ENCODE assay signal across 8 mouse cellular contexts in genomic region chr7:65690869-65691268, GRCm38 (mm10). TPM values are rescaled to one million over a fixed set of nuclear protein-coding genes. Genes with fewer than 3 reads are reported as not detected.
DNase-seq lines count a peak whose midpoint lies in the region; ATAC-seq and TF ChIP-seq lines count a peak whose summit lies in the region.

Gene Tm2d3, plus strand, starts transcription at chr7:65691169.

- no peak within 1 kb of the TSS for H3K9ac ChIP-seq in forebrain, embryonic 16.5 days (replicated peaks; ENCODE audit: low read depth, low read length)
- no peak within 1 kb of the TSS for H3K9ac ChIP-seq in hindbrain, postnatal 0 days (replicated peaks; ENCODE audit: low read length)

- 96% methylated on average over 7 of the region's 7 CpGs for WGBS in forebrain, embryonic 16.5 days
- 90% methylated on average over 7 of the region's 7 CpGs for WGBS in hindbrain, postnatal 0 days
- 95% methylated on average over 7 of the region's 7 CpGs for WGBS in macrophage (ENCODE audit: missing documents)

- DNase-seq in gastrocnemius, adult 2 months = no peak
- DNase-seq in gastrocnemius, postnatal 36 days = no peak
- DNase-seq in G1E (ENCODE audit: low spot score) = no peak
- DNase-seq in hindbrain, postnatal 0 days (ENCODE audit: low spot score) = no peak
- no peak for DNase-seq in cerebellum, adult 8-10 months
- no peak for DNase-seq in ovary, postnatal 14 days (ENCODE audit: low spot score)

- no peak for ATAC-seq in G1E (ENCODE audit: extremely low read depth, insufficient number of reproducible peaks, low FRiP score, poor library complexity, severe bottlenecking)
- ATAC-seq in forebrain, embryonic 16.5 days = no peak
- no peak for ATAC-seq in hindbrain, postnatal 0 days

- peaks cover 12% of the 10 kb centered on the region for H3K79me2 ChIP-seq in macrophage (ENCODE audit: inconsistent target)

- no peak for TF ChIP-seq CTCF in gastrocnemius, adult 2 months (IDR thresholded peaks at IDR 0.05)
- TF ChIP-seq CTCF in G1E (IDR thresholded peaks at IDR 0.05; ENCODE audit: low read depth, low read length) = no peak
- no peak for TF ChIP-seq CTCF in hindbrain, postnatal 0 days (IDR thresholded peaks at IDR 0.05; ENCODE audit: low read depth)

- no peak within 1 kb of the TSS for H3K4me3 ChIP-seq in gastrocnemius, adult 2 months
- H3K4me3 ChIP-seq in G1E (ENCODE audit: low read depth, low read length) = no peak within 1 kb of the TSS
- no peak within 1 kb of the TSS for H3K4me3 ChIP-seq in forebrain, embryonic 16.5 days (replicated peaks; ENCODE audit: low read length)
- H3K4me3 ChIP-seq in hindbrain, postnatal 0 days (ENCODE audit: low read length) = no peak within 1 kb of the TSS
- no peak within 1 kb of the TSS for H3K4me3 ChIP-seq in macrophage (ENCODE audit: inconsistent target)

- H3K27ac ChIP-seq in gastrocnemius, adult 2 months = no peak within 1 kb of the TSS
- H3K27ac ChIP-seq in forebrain, embryonic 16.5 days (ENCODE audit: low read length) = no peak within 1 kb of the TSS
- no peak within 1 kb of the TSS for H3K27ac ChIP-seq in hindbrain, postnatal 0 days
- no peak within 1 kb of the TSS for H3K27ac ChIP-seq in macrophage

- H3K4me1 ChIP-seq in G1E (ENCODE audit: insufficient read depth, low read depth, low read length) = peaks cover 21% of the 10 kb centered on the region
- H3K4me1 ChIP-seq in forebrain, embryonic 16.5 days (replicated peaks; ENCODE audit: control insufficient read depth, insufficient read depth, low read length) = peaks cover 14% of the 10 kb centered on the region
- peaks cover 12% of the 10 kb centered on the region for H3K4me1 ChIP-seq in hindbrain, postnatal 0 days (ENCODE audit: insufficient read depth, low read length)

- peaks cover 77% of the 10 kb centered on the region for H3K36me3 ChIP-seq in G1E (replicated peaks)
- no peaks in the 10 kb centered on the region for H3K36me3 ChIP-seq in forebrain, embryonic 16.5 days (ENCODE audit: control insufficient read depth, insufficient read depth)
- H3K36me3 ChIP-seq in hindbrain, postnatal 0 days (ENCODE audit: insufficient read depth, low read length) = peaks cover 7% of the 10 kb centered on the region
- no peaks in the 10 kb centered on the region for H3K36me3 ChIP-seq in macrophage (ENCODE audit: inconsistent target)

- no peak within 1 kb of the TSS for H3K4me2 ChIP-seq in forebrain, embryonic 16.5 days (ENCODE audit: low read length)
- no peak within 1 kb of the TSS for H3K4me2 ChIP-seq in hindbrain, postnatal 0 days (ENCODE audit: low read depth, low read length)

- no peaks in the 10 kb centered on the region for H3K27me3 ChIP-seq in G1E (ENCODE audit: insufficient read depth, low read length)
- H3K27me3 ChIP-seq in forebrain, embryonic 16.5 days (replicated peaks; ENCODE audit: control insufficient read depth, insufficient read depth, low read length) = no peaks in the 10 kb centered on the region
- H3K27me3 ChIP-seq in hindbrain, postnatal 0 days (ENCODE audit: insufficient read depth, low read length) = no peaks in the 10 kb centered on the region

- intact Hi-C loops in gastrocnemius, adult 2 months (cut with DNase I) = no loop called here
- intact Hi-C loops in gastrocnemius, postnatal 36 days (cut with DNase I) = no loop called here

- no peaks in the 10 kb centered on the region for H3K9me3 ChIP-seq in G1E (replicated peaks)
- H3K9me3 ChIP-seq in forebrain, embryonic 16.5 days (ENCODE audit: control insufficient read depth, low read length) = no peaks in the 10 kb centered on the region
- no peaks in the 10 kb centered on the region for H3K9me3 ChIP-seq in hindbrain, postnatal 0 days (ENCODE audit: low read length)

RNA-seq across cellular contexts. Expression of gene Tm2d3, which starts in this region (rescaled TPM):
- 10 to 100 TPM; 10.8 to 12.6 TPM for total RNA-seq in gastrocnemius, adult 2 months (2021)
- total RNA-seq in gastrocnemius, postnatal 36 days (2021) = 10 to 100 TPM in 1 of 2 experiments, 1 to 10 TPM in 1; 8.9 to 11.7 TPM
- total RNA-seq in G1E (2014; fragmentation: Nextera tagmentation) = 18.6 and 40.6 TPM in 2 replicates
- 49.5 and 51.6 TPM in 2 replicates for total RNA-seq in G1E (2017)
- 6.1 and 8.3 TPM in 2 replicates for polyA plus RNA-seq in G1E (2012)
- polyA plus RNA-seq in forebrain, embryonic 16.5 days (2015; fragmentation: Nextera tagmentation; extraction: Ambion mirVana) = 80.9 and 86.9 TPM in 2 replicates
- total RNA-seq in hindbrain, postnatal 0 days (2014; rRNA removed) = 69.0 and 84.4 TPM in 2 replicates
- polyA plus RNA-seq in hindbrain, postnatal 0 days (2015; fragmentation: Nextera tagmentation; extraction: Ambion mirVana) = 99.9 and 110 TPM in 2 replicates
- 10 to 100 TPM in 9 of 26 experiments, 1 to 10 TPM in 17; 1.1 to 21.5 (median 7.7) TPM for total RNA-seq in macrophage (2018; cell fraction: chromatin; rRNA removed)
- 10 to 100 TPM; 19.7 to 45.0 (median 33.3) TPM for total RNA-seq in macrophage (2018; cell fraction: cytosol; rRNA removed)
- total RNA-seq in macrophage (2018; cell fraction: nucleus; rRNA removed) = 10 to 100 TPM; 10.6 to 43.2 (median 21.9) TPM
- 28.5 to 42.7 TPM (median 37.1 TPM) in 3 replicates for polyA plus RNA-seq in macrophage (2018)
